Mouse (Mus musculus): Measurements from ENCODE around the gene Slc17a5. TPM values are rescaled to one million over a fixed set of nuclear protein-coding genes. Genes with fewer than 3 reads are reported as not detected.
A peak's percentile ranks its signal among the peaks of the same experiment; 100 is the strongest.

Gene Slc17a5
- polyA plus RNA-seq, 1 experiment = 11.5 TPM

DNA sequence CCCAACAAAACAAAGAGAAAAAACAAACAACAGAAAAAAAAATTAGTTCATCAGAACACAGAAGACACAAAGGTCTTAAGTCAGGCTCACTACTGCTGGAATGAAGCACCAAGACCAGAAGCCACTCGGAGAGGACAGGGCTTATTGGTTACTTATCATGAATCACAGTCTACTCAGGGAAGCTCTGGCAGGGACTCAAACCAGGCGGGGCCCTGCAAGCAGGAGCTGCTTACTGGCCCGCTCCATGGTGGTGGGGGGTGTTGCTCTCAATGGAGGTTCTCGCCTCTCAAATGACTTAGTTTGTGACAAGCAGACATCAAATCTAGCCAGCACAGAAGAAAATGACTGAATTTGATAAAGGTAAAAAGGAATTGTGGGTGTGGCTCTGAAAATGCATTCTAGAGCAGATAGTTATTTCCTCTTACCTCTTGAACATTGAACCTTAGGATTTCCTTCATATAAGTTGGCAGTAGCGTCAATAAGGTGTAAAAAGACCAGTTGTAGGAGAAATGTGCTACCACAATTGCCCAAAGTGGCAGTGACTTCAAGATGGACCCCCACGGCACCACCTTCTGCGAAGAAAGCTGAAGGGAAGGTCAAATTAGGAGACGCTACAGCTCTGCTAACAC, 29.1 kb downstream of the Slc17a5 start:
- TF ChIP-seq POLR2A (IDR thresholded peaks at IDR 0.05; ENCODE audit: borderline replicate concordance, extremely low read depth, insufficient read depth, insufficient read length, poor library complexity, severe bottlenecking) (no peak), CTCF (IDR thresholded peaks at IDR 0.05; ENCODE audit: borderline replicate concordance, extremely low read depth, insufficient read depth, insufficient read length) (no peak)
- no peak for DNase-seq (ENCODE audit: low read depth)

DNA sequence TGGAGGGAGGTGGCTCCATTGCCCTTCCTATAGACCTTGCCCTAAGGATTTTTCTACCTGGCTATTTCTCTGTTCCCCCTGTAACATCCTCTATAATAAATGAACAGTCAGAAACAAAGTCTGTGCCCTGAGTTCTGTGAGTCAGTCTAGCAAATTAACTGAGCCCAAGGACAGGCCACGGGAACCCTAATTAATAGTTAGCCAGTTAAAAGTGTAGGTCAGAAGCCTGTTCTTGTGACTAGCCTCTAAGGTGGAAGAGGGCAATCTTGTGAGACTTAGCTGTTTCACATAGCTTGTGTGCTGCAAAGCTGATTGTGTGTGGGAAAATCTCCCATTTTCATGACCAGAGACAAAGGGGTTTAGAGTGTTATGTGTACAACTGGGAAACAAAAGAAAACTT, 30.8 kb downstream of the Slc17a5 start:
- DNase-seq (ENCODE audit: low read depth) = no peak
- TF ChIP-seq CTCF (IDR thresholded peaks at IDR 0.05; ENCODE audit: borderline replicate concordance, extremely low read depth, insufficient read depth, insufficient read length) = no peak
- TF ChIP-seq POLR2A (IDR thresholded peaks at IDR 0.05; ENCODE audit: borderline replicate concordance, extremely low read depth, insufficient read depth, insufficient read length, poor library complexity, severe bottlenecking) = no peak

DNA sequence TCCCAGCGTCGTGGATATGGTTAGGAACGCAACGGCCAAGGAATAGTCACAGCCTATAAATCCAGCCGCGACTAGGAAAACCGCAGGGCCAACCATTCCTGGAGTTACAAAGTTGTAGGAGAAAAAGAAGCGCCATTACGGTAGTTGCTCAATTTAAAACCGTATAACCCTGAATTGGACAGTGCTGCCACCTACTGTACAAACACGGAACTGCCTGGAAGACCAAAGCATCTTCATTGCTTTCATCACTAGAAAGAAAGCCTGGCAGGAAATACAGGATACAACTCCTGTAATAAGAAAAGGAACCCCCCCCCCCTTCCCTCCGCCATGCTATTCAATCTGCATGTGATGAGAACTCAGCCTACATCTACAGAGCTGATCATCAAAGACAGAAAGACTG, 34.9 kb downstream of the Slc17a5 start:
- TF ChIP-seq POLR2A (IDR thresholded peaks at IDR 0.05; ENCODE audit: borderline replicate concordance, extremely low read depth, insufficient read depth, insufficient read length, poor library complexity, severe bottlenecking) (no peak), CTCF (IDR thresholded peaks at IDR 0.05; ENCODE audit: borderline replicate concordance, extremely low read depth, insufficient read depth, insufficient read length) (peak; percentile 72; the same call in 1 of the 2 replicates)
- DNase-seq (ENCODE audit: low read depth) = peak; percentile 82

DNA sequence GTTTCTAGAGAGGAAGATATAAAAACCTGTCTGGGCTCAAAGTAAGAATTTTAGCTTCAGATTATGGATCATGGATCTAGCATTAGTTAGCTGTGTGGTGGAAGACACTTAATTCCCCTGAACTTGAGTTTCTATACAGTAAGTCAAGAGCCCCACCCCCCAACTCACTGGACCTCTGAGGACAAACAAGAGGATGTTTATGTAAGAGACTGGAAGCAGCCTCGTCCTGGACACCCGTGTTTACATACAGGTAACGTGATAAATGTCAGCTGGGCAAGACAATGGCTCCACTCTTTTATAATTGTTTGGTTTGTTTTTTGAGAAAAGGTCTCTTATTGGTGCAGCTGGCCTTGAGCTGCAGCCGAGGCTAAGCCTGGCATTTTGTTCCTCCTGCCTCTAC, 36.1 kb downstream of the Slc17a5 start:
- TF ChIP-seq POLR2A (IDR thresholded peaks at IDR 0.05; ENCODE audit: borderline replicate concordance, extremely low read depth, insufficient read depth, insufficient read length, poor library complexity, severe bottlenecking) (no peak), CTCF (IDR thresholded peaks at IDR 0.05; ENCODE audit: borderline replicate concordance, extremely low read depth, insufficient read depth, insufficient read length) (no peak)
- DNase-seq (ENCODE audit: low read depth) = no peak

DNA sequence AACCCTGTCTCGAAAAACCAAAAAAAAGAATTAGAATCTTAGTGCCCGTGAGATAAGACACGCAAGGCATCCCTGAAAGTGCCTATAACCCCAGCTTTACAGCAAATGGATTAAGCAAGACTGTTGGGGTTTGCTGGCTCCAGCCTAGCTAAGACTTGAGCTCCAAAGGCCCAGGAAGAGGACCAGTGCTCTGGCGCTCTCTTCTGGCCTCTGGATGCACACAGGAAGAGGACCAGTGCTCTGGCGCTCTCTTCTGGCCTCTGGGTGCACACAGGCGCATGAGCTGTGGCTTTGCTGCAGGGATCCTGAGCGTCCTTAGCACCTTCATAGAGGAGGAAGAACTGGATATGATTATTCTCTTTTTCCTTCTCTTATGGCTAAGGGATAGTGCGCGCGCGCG, 40.1 kb downstream of the Slc17a5 start:
- TF ChIP-seq POLR2A (IDR thresholded peaks at IDR 0.05; ENCODE audit: borderline replicate concordance, extremely low read depth, insufficient read depth, insufficient read length, poor library complexity, severe bottlenecking) = no peak
- TF ChIP-seq CTCF (IDR thresholded peaks at IDR 0.05; ENCODE audit: borderline replicate concordance, extremely low read depth, insufficient read depth, insufficient read length) = peak; percentile 27; the same call in 1 of the 2 replicates
- DNase-seq (ENCODE audit: low read depth) = peak; percentile 26

DNA sequence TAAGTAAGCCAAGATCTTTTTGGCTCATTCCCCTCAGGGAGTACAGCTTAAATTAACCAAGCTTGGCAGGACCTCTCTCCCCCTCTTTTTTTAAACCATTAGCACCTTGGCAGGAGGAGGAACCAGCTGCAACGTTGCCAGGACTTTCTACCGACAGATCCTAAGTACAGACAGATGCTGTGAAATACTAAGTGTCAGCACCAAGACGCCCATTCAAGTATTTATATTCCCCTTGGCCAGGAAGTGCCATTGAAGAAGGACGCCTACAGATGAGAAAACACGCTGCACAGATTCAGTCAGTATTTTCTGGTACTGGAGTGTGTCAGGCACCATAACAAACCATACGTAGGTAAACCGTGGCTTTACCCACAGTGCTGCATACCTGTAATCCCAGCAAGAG, 40.9 kb downstream of the Slc17a5 start:
- no peak for TF ChIP-seq CTCF (IDR thresholded peaks at IDR 0.05; ENCODE audit: borderline replicate concordance, extremely low read depth, insufficient read depth, insufficient read length)
- no peak for TF ChIP-seq POLR2A (IDR thresholded peaks at IDR 0.05; ENCODE audit: borderline replicate concordance, extremely low read depth, insufficient read depth, insufficient read length, poor library complexity, severe bottlenecking)
- peak; percentile 88 for DNase-seq (ENCODE audit: low read depth)

DNA sequence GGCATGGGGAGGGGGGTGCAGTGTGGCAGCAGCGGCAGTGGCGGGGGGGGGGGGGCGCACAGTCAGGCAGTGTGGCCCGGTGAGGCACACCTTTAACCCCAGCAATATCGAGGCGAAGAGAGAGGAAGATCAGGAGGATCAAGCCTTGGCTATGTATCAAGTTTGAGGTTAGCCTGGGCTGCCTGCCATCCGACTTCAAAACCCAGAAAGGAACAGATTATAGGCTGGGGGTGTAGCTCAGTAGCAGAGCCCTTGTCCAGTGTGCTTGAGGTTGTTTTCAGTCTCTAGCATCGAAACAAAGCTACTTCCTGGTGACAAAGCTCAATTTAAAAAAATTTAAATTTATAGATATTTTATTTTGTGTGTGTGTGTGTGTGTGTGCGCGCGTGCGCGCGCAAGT, 46.1 kb downstream of the Slc17a5 start:
- TF ChIP-seq CTCF (IDR thresholded peaks at IDR 0.05; ENCODE audit: borderline replicate concordance, extremely low read depth, insufficient read depth, insufficient read length) = no peak
- TF ChIP-seq POLR2A (IDR thresholded peaks at IDR 0.05; ENCODE audit: borderline replicate concordance, extremely low read depth, insufficient read depth, insufficient read length, poor library complexity, severe bottlenecking) = no peak
- DNase-seq (ENCODE audit: low read depth) = no peak

DNA sequence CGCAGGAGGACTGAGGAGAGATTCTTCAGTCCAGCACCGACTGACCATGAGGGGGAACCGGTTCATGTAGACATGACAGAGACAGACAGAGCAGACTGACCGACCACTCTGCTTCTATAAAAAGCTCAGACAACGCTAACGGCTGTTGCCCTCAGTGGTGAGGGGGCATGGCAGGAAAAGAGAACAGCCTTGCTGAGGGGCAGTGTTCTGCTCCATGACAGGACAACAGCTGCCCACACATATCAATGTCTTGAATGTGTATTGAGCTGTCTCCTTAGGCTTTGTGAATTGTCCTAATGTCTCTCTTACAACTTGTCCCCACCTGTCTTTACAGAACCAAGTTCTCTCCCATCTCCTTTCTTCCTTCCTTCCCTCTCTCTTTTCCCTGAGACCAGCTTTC, 49.4 kb downstream of the Slc17a5 start:
- TF ChIP-seq POLR2A (IDR thresholded peaks at IDR 0.05; ENCODE audit: borderline replicate concordance, extremely low read depth, insufficient read depth, insufficient read length, poor library complexity, severe bottlenecking) (no peak), CTCF (IDR thresholded peaks at IDR 0.05; ENCODE audit: borderline replicate concordance, extremely low read depth, insufficient read depth, insufficient read length) (no peak)
- DNase-seq (ENCODE audit: low read depth) = no peak

DNA sequence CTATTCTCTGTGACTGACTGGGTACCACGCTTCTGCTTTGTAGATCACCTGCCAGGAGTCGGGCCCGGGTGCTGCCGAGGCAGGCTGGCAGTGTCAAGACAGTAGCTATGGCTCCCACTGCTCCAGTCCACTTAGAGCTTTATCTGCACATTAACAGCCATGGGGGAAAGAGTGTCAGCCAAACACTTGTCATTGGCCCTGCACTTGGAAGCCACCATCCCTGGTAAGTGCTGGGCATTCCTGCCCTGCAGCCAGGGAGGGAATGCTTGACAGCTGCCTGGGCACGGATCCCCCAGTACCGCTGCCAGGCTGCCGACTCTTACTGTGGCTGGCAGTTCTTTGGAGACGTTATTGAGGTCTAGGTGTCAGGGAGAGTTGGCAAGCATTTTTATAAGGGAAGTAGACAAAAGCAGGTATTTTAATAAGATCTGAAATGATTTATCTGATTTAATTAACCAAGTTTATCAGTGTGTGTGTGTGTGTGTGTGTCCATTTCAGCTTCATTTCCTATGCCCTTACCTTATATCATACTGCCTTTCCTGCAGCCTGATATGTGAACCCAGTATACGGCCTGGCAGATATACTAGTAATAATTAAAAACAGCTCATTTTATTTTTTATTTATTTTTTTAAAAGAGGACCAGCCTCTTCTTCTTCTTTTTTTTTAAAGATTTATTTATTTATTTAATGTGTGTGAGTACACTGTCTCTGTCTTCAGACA, 50.5 kb downstream of the Slc17a5 start:
- peak; percentile 89 for DNase-seq (ENCODE audit: low read depth)
- TF ChIP-seq CTCF (IDR thresholded peaks at IDR 0.05; ENCODE audit: borderline replicate concordance, extremely low read depth, insufficient read depth, insufficient read length) (no peak), POLR2A (IDR thresholded peaks at IDR 0.05; ENCODE audit: borderline replicate concordance, extremely low read depth, insufficient read depth, insufficient read length, poor library complexity, severe bottlenecking) (no peak)

DNA sequence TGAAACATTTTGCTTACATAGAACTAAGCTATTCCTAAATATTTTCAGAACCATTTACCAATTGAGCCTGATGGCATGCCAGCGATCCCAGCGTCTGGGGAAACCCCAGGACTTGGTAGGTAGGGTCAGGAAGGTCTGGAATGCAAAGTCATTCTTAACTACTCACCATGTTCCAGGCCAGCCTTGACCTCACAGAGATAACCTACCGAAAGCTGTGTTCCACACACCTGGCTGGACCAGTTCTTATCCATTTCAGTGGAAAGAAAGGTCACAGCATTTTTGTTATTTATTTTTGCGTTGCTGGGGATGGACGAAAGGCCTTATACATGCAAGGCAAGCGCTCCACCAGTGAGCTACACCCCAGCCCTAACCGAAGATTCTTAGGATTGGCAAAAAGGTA, 53.2 kb downstream of the Slc17a5 start:
- TF ChIP-seq CTCF (IDR thresholded peaks at IDR 0.05; ENCODE audit: borderline replicate concordance, extremely low read depth, insufficient read depth, insufficient read length) (no peak), POLR2A (IDR thresholded peaks at IDR 0.05; ENCODE audit: borderline replicate concordance, extremely low read depth, insufficient read depth, insufficient read length, poor library complexity, severe bottlenecking) (no peak)
- DNase-seq (ENCODE audit: low read depth) = no peak

DNA sequence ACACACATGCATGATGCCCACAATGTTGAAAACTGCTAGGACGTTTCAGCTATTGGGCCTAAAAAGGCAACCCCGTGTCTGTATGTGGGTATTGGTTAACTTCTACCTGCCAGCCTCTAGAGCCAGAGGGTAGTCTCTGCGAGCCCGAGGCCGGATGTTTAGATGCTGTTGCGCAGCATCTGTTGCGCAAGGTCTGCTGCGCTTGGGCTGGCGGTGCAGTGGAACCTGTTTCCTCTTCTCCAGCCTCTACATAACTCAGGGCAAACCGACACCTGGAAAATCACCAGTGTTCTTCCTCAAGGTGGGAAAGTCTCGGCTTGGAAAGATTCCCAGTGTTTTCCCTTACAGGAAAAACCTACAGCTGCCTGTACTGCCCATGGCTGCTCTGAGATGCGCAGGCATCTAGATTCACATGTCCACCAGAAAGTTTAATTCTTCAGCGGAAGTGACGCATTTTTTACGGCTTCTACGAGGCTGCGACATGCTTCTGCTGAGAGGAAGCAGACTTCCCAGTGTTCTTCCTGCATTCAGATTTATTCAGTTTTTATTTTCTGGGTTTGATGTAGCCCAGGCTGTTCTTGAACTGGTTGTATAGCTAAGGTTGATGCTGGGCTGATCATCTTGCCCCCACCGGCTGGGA, 54.4 kb downstream of the Slc17a5 start:
- TF ChIP-seq POLR2A (IDR thresholded peaks at IDR 0.05; ENCODE audit: borderline replicate concordance, extremely low read depth, insufficient read depth, insufficient read length, poor library complexity, severe bottlenecking) = no peak
- no peak for TF ChIP-seq CTCF (IDR thresholded peaks at IDR 0.05; ENCODE audit: borderline replicate concordance, extremely low read depth, insufficient read depth, insufficient read length)
- no peak for DNase-seq (ENCODE audit: low read depth)

All from brain, embryonic 14.5 days (tissue).